Mouse (Mus musculus): ENCODE results near the gene Ikzf3. TPM values are rescaled to one million over a fixed set of nuclear protein-coding genes. Genes with fewer than 3 reads are reported as not detected.

Gene Ikzf3
- polyA plus RNA-seq, 1 experiment from 2014 or later = 0.08 TPM

GRCm38 (mm10) chr11:98426592-98426991 is 119.2 kb downstream of the Ikzf3 start:
- Histone ChIP-seq H3K27me3 (ENCODE audit: control insufficient read depth, insufficient read depth, low read length) (no peaks in the 10 kb centered on the region), H3K4me3 (ENCODE audit: low read depth, low read length) (no peak overlapping the region), H3K9me3 (ENCODE audit: control insufficient read depth, low read length) (no peaks in the 10 kb centered on the region), H3K4me2 (ENCODE audit: low read depth, low read length, severe bottlenecking) (no peak overlapping the region), H3K27ac (ENCODE audit: low read depth, low read length) (no peak overlapping the region), H3K9ac (ENCODE audit: low read length) (no peak overlapping the region), H3K36me3 (ENCODE audit: control insufficient read depth, insufficient read depth, low read length) (no peaks in the 10 kb centered on the region; the same call in 1 of the 2 replicates), H3K4me1 (replicated peaks; ENCODE audit: control insufficient read depth, insufficient read depth, low read length) (no peaks in the 10 kb centered on the region)
- no peak for ATAC-seq (replicated peaks; ENCODE audit: low FRiP score)
- no peak for DNase-seq (ENCODE audit: low spot score)
- WGBS = 89% methylated on average over 7 of the region's 7 CpGs

GRCm38 (mm10) chr11:98418939-98419547 is 126.8 kb downstream of the Ikzf3 start:
- Histone ChIP-seq H3K9ac (ENCODE audit: low read length) (no peak overlapping the region), H3K4me1 (replicated peaks; ENCODE audit: control insufficient read depth, insufficient read depth, low read length) (no peaks in the 10 kb centered on the region), H3K27me3 (ENCODE audit: control insufficient read depth, insufficient read depth, low read length) (no peaks in the 10 kb centered on the region), H3K4me2 (ENCODE audit: low read depth, low read length, severe bottlenecking) (no peak overlapping the region), H3K27ac (ENCODE audit: low read depth, low read length) (no peak overlapping the region), H3K4me3 (ENCODE audit: low read depth, low read length) (no peak overlapping the region), H3K9me3 (ENCODE audit: control insufficient read depth, low read length) (no peaks in the 10 kb centered on the region), H3K36me3 (ENCODE audit: control insufficient read depth, insufficient read depth, low read length) (no peaks in the 10 kb centered on the region)
- 83% methylated on average over 10 of the region's 10 CpGs for WGBS
- DNase-seq (ENCODE audit: low spot score) (no peak), ATAC-seq (replicated peaks; ENCODE audit: low FRiP score) (no peak)

DNA sequence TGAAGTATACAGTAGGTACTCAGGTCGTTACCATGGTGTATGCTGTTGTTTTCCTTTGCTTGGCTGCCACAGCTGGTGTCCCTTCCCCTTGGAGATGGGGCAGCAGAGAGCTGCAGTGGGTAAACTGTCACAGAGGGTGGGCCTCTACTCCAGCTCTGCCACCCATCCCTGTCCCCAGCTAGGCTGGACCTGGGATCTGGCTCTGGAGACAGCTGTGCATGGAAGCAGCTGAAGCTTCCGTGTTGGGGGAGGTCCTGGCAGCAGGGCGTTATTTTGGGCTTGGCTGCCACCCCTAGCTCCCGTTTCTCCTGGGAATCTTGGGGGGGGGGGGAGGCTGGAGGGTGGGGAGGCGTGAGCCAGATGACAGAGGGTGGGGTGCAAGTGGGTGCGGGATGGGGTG is 127.6 kb downstream of the Ikzf3 start:
- WGBS = 80% methylated on average over 6 of the region's 6 CpGs
- Histone ChIP-seq H3K9ac (ENCODE audit: low read length) (no peak overlapping the region), H3K9me3 (ENCODE audit: control insufficient read depth, low read length) (no peaks in the 10 kb centered on the region), H3K4me3 (ENCODE audit: low read depth, low read length) (no peak overlapping the region), H3K4me1 (replicated peaks; ENCODE audit: control insufficient read depth, insufficient read depth, low read length) (no peaks in the 10 kb centered on the region), H3K4me2 (ENCODE audit: low read depth, low read length, severe bottlenecking) (no peak overlapping the region), H3K36me3 (ENCODE audit: control insufficient read depth, insufficient read depth, low read length) (no peaks in the 10 kb centered on the region), H3K27ac (ENCODE audit: low read depth, low read length) (no peak overlapping the region), H3K27me3 (ENCODE audit: control insufficient read depth, insufficient read depth, low read length) (no peaks in the 10 kb centered on the region)
- ATAC-seq (replicated peaks; ENCODE audit: low FRiP score) (no peak), DNase-seq (ENCODE audit: low spot score) (no peak)

GRCm38 (mm10) chr11:98417074-98417473 is 128.8 kb downstream of the Ikzf3 start:
- 85% methylated on average over 1 of the region's 1 CpGs for WGBS

More at GRCm38 (mm10) chr11:98417074-98417473, 128.8 kb downstream of the Ikzf3 start:
- no peak overlapping the region for H3K4me2 ChIP-seq (ENCODE audit: low read depth, low read length, severe bottlenecking)
- no peaks in the 10 kb centered on the region for H3K27me3 ChIP-seq (ENCODE audit: control insufficient read depth, insufficient read depth, low read length)
- no peak overlapping the region for H3K9ac ChIP-seq (ENCODE audit: low read length)
- H3K9me3 ChIP-seq (ENCODE audit: control insufficient read depth, low read length) = no peaks in the 10 kb centered on the region
- H3K36me3 ChIP-seq (ENCODE audit: control insufficient read depth, insufficient read depth, low read length) = no peaks in the 10 kb centered on the region
- ATAC-seq (replicated peaks; ENCODE audit: low FRiP score) (no peak), DNase-seq (ENCODE audit: low spot score) (no peak)
- H3K4me1 ChIP-seq (replicated peaks; ENCODE audit: control insufficient read depth, insufficient read depth, low read length) = no peaks in the 10 kb centered on the region
- H3K4me3 ChIP-seq (ENCODE audit: low read depth, low read length) = no peak overlapping the region
- H3K27ac ChIP-seq (ENCODE audit: low read depth, low read length) = no peak overlapping the region

Other genes with a start within 250 kb of the Ikzf3 start
- gene Neurod2, start 216.4 kb downstream of the Ikzf3 start, polyA plus RNA-seq (2014; fragmentation: Nextera tagmentation; extraction: Ambion mirVana) = 3.8 and 5.8 TPM in 2 replicates
- gene Ppp1r1b, start 197.6 kb downstream of the Ikzf3 start, polyA plus RNA-seq (2014; fragmentation: Nextera tagmentation; extraction: Ambion mirVana) = 0.29 and 0.41 TPM in 2 replicates
- 38.1 and 39.9 TPM in 2 replicates for gene Stard3, start 187.7 kb downstream of the Ikzf3 start, polyA plus RNA-seq (2014; fragmentation: Nextera tagmentation; extraction: Ambion mirVana)
- not detected in 2 replicates for gene Tcap, start 162.2 kb downstream of the Ikzf3 start, polyA plus RNA-seq (2014; fragmentation: Nextera tagmentation; extraction: Ambion mirVana)
- not detected in 2 replicates for gene Pnmt, start 159.6 kb downstream of the Ikzf3 start, polyA plus RNA-seq (2014; fragmentation: Nextera tagmentation; extraction: Ambion mirVana)
- gene Pgap3, start 145.5 kb downstream of the Ikzf3 start, polyA plus RNA-seq (2014; fragmentation: Nextera tagmentation; extraction: Ambion mirVana) = 9.0 and 9.2 TPM in 2 replicates
- gene Erbb2, start 133.6 kb downstream of the Ikzf3 start, polyA plus RNA-seq (2014; fragmentation: Nextera tagmentation; extraction: Ambion mirVana) = 19.7 and 23.2 TPM in 2 replicates
- gene Mien1, start 107.0 kb downstream of the Ikzf3 start, polyA plus RNA-seq (2014; fragmentation: Nextera tagmentation; extraction: Ambion mirVana) = 111 and 112 TPM in 2 replicates
- gene Grb7, start 99.6 kb downstream of the Ikzf3 start, polyA plus RNA-seq (2014; fragmentation: Nextera tagmentation; extraction: Ambion mirVana) = 1.8 and 1.9 TPM in 2 replicates
- gene Zpbp2, start 5.1 kb upstream of the Ikzf3 start, polyA plus RNA-seq (2014; fragmentation: Nextera tagmentation; extraction: Ambion mirVana) = 0.21 TPM in 2 replicates
- gene Ormdl3, start 41.3 kb upstream of the Ikzf3 start, polyA plus RNA-seq (2014; fragmentation: Nextera tagmentation; extraction: Ambion mirVana) = 8.6 and 11.2 TPM in 2 replicates
- not detected in 2 replicates for gene Lrrc3c, start 52.3 kb upstream of the Ikzf3 start, polyA plus RNA-seq (2014; fragmentation: Nextera tagmentation; extraction: Ambion mirVana)
- gene Gm12355, start 79.6 kb upstream of the Ikzf3 start, polyA plus RNA-seq (2014; fragmentation: Nextera tagmentation; extraction: Ambion mirVana) = 0.96 and 1.5 TPM in 2 replicates
- not detected in 2 replicates for gene Gsdma3, start 80.3 kb upstream of the Ikzf3 start, polyA plus RNA-seq (2014; fragmentation: Nextera tagmentation; extraction: Ambion mirVana)
- not detected in 2 replicates for gene Gsdma2, start 100.7 kb upstream of the Ikzf3 start, polyA plus RNA-seq (2014; fragmentation: Nextera tagmentation; extraction: Ambion mirVana)
- gene Gsdma, start 118.3 kb upstream of the Ikzf3 start, polyA plus RNA-seq (2014; fragmentation: Nextera tagmentation; extraction: Ambion mirVana) = not detected in 2 replicates
- 208 and 220 TPM in 2 replicates for gene Psmd3, start 136.5 kb upstream of the Ikzf3 start, polyA plus RNA-seq (2014; fragmentation: Nextera tagmentation; extraction: Ambion mirVana)
- not detected in 2 replicates for gene Csf3, start 155.2 kb upstream of the Ikzf3 start, polyA plus RNA-seq (2014; fragmentation: Nextera tagmentation; extraction: Ambion mirVana)
- 75.9 and 76.6 TPM in 2 replicates for gene Med24, start 183.4 kb upstream of the Ikzf3 start, polyA plus RNA-seq (2014; fragmentation: Nextera tagmentation; extraction: Ambion mirVana)
- gene Thra, start 194.6 kb upstream of the Ikzf3 start, polyA plus RNA-seq (2014; fragmentation: Nextera tagmentation; extraction: Ambion mirVana) = 35.9 and 36.9 TPM in 2 replicates
- gene Nr1d1, start 229.3 kb upstream of the Ikzf3 start, polyA plus RNA-seq (2014; fragmentation: Nextera tagmentation; extraction: Ambion mirVana) = 1.0 and 1.6 TPM in 2 replicates
- 24.0 and 28.4 TPM in 2 replicates for gene Msl1, start 249.5 kb upstream of the Ikzf3 start, polyA plus RNA-seq (2014; fragmentation: Nextera tagmentation; extraction: Ambion mirVana)

Data from forebrain, embryonic 11.5 days (tissue).